Mouse (Mus musculus) heart, postnatal 25 days (tissue): ENCODE results near the gene Cd209g. TPM values are rescaled to one million over a fixed set of nuclear protein-coding genes. Genes with fewer than 3 reads are reported as not detected.

ENCODE experiments used
- total RNA-seq, 2 experiments: library from RNA; stranded (reverse); gene quantifications; 2 replicates each; pipeline ENCODE4 v1.2.3; 2021

Gene Cd209g
- total RNA-seq, 2 experiments from 2014 or later: not detected

Other genes starting within 250 kb of the Cd209g start
- gene Cd209b, start 207.3 kb upstream of the Cd209g start, total RNA-seq: under 1 TPM; 0.28 to 0.36 TPM
- not detected for gene Cd209c, start 179.4 kb upstream of the Cd209g start, total RNA-seq
- gene Cd209f, start 28.3 kb upstream of the Cd209g start, total RNA-seq: under 1 TPM; 0.21 to 0.42 TPM
- 10 to 100 TPM; 23.4 to 24.6 TPM for gene Evi5l, start 32.5 kb downstream of the Cd209g start, total RNA-seq
- gene Prr36, start 83.4 kb downstream of the Cd209g start, total RNA-seq: not detected
- gene Lrrc8e, start 92.7 kb downstream of the Cd209g start, total RNA-seq: under 1 TPM; 0.08 to 0.34 TPM
- 10 to 100 TPM; 68.9 to 69.9 TPM for gene Map2k7, start 104.6 kb downstream of the Cd209g start, total RNA-seq
- not detected for gene Gm49320, start 104.8 kb downstream of the Cd209g start, total RNA-seq
- 1 to 10 TPM; 2.4 to 2.5 TPM for gene Tgfbr3l, start 114.1 kb downstream of the Cd209g start, total RNA-seq
- 10 to 100 TPM; 14.4 to 15.0 TPM for gene Snapc2, start 119.0 kb downstream of the Cd209g start, total RNA-seq
- 1 to 10 TPM in 1 of 2 experiments, under 1 TPM in 1; 0.75 to 1.1 TPM for gene Ctxn1, start 125.2 kb downstream of the Cd209g start, total RNA-seq
- gene Timm44, start 141.8 kb downstream of the Cd209g start, total RNA-seq: 100 to 1,000 TPM; 117 TPM
- gene Ccl25, start 191.1 kb downstream of the Cd209g start, total RNA-seq: 1 to 10 TPM; 3.5 to 4.4 TPM
- 10 to 100 TPM; 58.2 to 64.1 TPM for gene Elavl1, start 191.3 kb downstream of the Cd209g start, total RNA-seq